ENCODE assay signal across 20 mouse cellular contexts in genomic region chr17:84573940-84574339, GRCm38 (mm10). TPM values are rescaled to one million over a fixed set of nuclear protein-coding genes. Genes with fewer than 3 reads are reported as not detected.
DNase-seq lines count a peak whose midpoint lies in the region; ATAC-seq and TF ChIP-seq lines count a peak whose summit lies in the region.
"Had no signal": no experiment of that assay in that cellular context is flagged by ENCODE, and none has a peak within 500 bp of the region (broad histone marks: within the 10 kb centered on the region; RNA-seq: fewer than 3 reads in every experiment).

No protein-coding gene starts in this region.

- no peaks in the 10 kb centered on the region for H3K27me3 ChIP-seq in kidney, embryonic 14.5 days (ENCODE audit: control insufficient read depth, insufficient read depth, low read length)
- H3K27me3 ChIP-seq in kidney, postnatal 0 days (ENCODE audit: insufficient read depth, low read length), result no peaks in the 10 kb centered on the region
- H3K27me3 ChIP-seq in stomach, embryonic 16.5 days (ENCODE audit: control insufficient read depth, insufficient read depth, low read length), result no peaks in the 10 kb centered on the region
- H3K27me3 ChIP-seq: forebrain, embryonic 15.5 days; hindbrain, embryonic 12.5 days; liver, embryonic 15.5 days; Patski had no signal

- H3K4me1 ChIP-seq in kidney, embryonic 14.5 days (ENCODE audit: control insufficient read depth, insufficient read depth, low read length), result peaks cover 5% of the 10 kb centered on the region
- peaks cover 8% of the 10 kb centered on the region for H3K4me1 ChIP-seq in kidney, postnatal 0 days (replicated peaks; ENCODE audit: insufficient read depth, low read length)
- peaks cover 8% of the 10 kb centered on the region; the same call in 1 of the 2 replicates for H3K4me1 ChIP-seq in stomach, embryonic 16.5 days (ENCODE audit: control insufficient read depth, insufficient read depth, low read length)
- H3K4me1 ChIP-seq: forebrain, embryonic 15.5 days; hindbrain, embryonic 12.5 days; liver, embryonic 15.5 days had no signal

- no peak for ATAC-seq in kidney, embryonic 14.5 days (ENCODE audit: low FRiP score, low TSS enrichment)
- ATAC-seq in kidney, postnatal 0 days (replicated peaks; ENCODE audit: low FRiP score, low read depth), result 0 out of 2 replicates have a peak, but pooled peaks have one; percentile 25
- no peak for ATAC-seq in stomach, embryonic 16.5 days (ENCODE audit: insufficient read depth, low FRiP score)
- no peak for ATAC-seq in cerebellum, adult (ENCODE audit: insufficient number of reproducible peaks, low FRiP score, low TSS enrichment)
- ATAC-seq: forebrain, embryonic 15.5 days; Patski had no signal

- H3K4me2 ChIP-seq in kidney, embryonic 14.5 days (replicated peaks; ENCODE audit: low read depth, low read length), result no peak overlapping the region
- no peak overlapping the region for H3K4me2 ChIP-seq in kidney, postnatal 0 days (ENCODE audit: low read length)
- no peak overlapping the region for H3K4me2 ChIP-seq in stomach, embryonic 16.5 days (ENCODE audit: low read depth, low read length)
- H3K4me2 ChIP-seq: forebrain, embryonic 15.5 days; hindbrain, embryonic 12.5 days; liver, embryonic 15.5 days had no signal

- no peak overlapping the region for H3K9ac ChIP-seq in kidney, embryonic 14.5 days (ENCODE audit: low read depth, low read length)
- no peak overlapping the region for H3K9ac ChIP-seq in kidney, postnatal 0 days (ENCODE audit: low read depth, low read length)
- H3K9ac ChIP-seq in stomach, embryonic 16.5 days (ENCODE audit: low read length), result no peak overlapping the region
- H3K9ac ChIP-seq: forebrain, embryonic 15.5 days; hindbrain, embryonic 12.5 days; liver, embryonic 15.5 days had no signal

- peaks cover 7% of the 10 kb centered on the region; the same call in 1 of the 2 replicates for H3K36me3 ChIP-seq in kidney, embryonic 14.5 days (ENCODE audit: control insufficient read depth, insufficient read depth, low read length)
- 0 out of 2 replicates have a peak, but pooled peaks cover 2% of the 10 kb centered on the region for H3K36me3 ChIP-seq in kidney, postnatal 0 days (ENCODE audit: insufficient read depth, low read length)
- no peaks in the 10 kb centered on the region for H3K36me3 ChIP-seq in stomach, embryonic 16.5 days (ENCODE audit: control insufficient read depth, insufficient read depth, low read length)
- H3K36me3 ChIP-seq: forebrain, embryonic 15.5 days; hindbrain, embryonic 12.5 days; liver, embryonic 15.5 days; midbrain, embryonic 10.5 days had no signal

- 49% methylated on average over 5 of the region's 5 CpGs for WGBS in kidney, embryonic 14.5 days
- WGBS in kidney, postnatal 0 days, result 54% methylated on average over 5 of the region's 5 CpGs
- 52% methylated on average over 5 of the region's 5 CpGs for WGBS in stomach, embryonic 16.5 days

- H3K27ac ChIP-seq in kidney, embryonic 14.5 days (ENCODE audit: low read depth, low read length), result no peak overlapping the region
- peak overlapping the region; percentile 27 for H3K27ac ChIP-seq in kidney, postnatal 0 days
- H3K27ac ChIP-seq in stomach, embryonic 16.5 days (ENCODE audit: low read length), result peak overlapping the region; percentile 73
- H3K27ac ChIP-seq: forebrain, embryonic 15.5 days; hindbrain, embryonic 12.5 days; liver, embryonic 15.5 days; macrophage; midbrain, embryonic 10.5 days had no signal

- H3K4me3 ChIP-seq in kidney, embryonic 14.5 days (ENCODE audit: low read length), result no peak overlapping the region
- no peak overlapping the region for H3K4me3 ChIP-seq in kidney, postnatal 0 days (replicated peaks; ENCODE audit: low read depth, low read length)
- H3K4me3 ChIP-seq in stomach, embryonic 16.5 days (replicated peaks; ENCODE audit: low read length), result no peak overlapping the region
- H3K4me3 ChIP-seq: forebrain, embryonic 15.5 days; hindbrain, embryonic 12.5 days; liver, embryonic 15.5 days; midbrain, embryonic 10.5 days had no signal

- TF ChIP-seq CTCF in kidney, postnatal 0 days (IDR thresholded peaks at IDR 0.05; ENCODE audit: low read depth), result no peak

- H3K9me3 ChIP-seq in kidney, embryonic 14.5 days (ENCODE audit: control insufficient read depth, low read length), result no peaks in the 10 kb centered on the region
- no peaks in the 10 kb centered on the region for H3K9me3 ChIP-seq in kidney, postnatal 0 days (replicated peaks; ENCODE audit: low read length)
- H3K9me3 ChIP-seq in stomach, embryonic 16.5 days (replicated peaks; ENCODE audit: control insufficient read depth, low read length), result no peaks in the 10 kb centered on the region
- H3K9me3 ChIP-seq: forebrain, embryonic 15.5 days; hindbrain, embryonic 12.5 days; liver, embryonic 15.5 days; midbrain, embryonic 10.5 days had no signal

- DNase-seq in kidney, adult 11 months, result peak; percentile 19
- DNase-seq in ZHBTc4 (ENCODE audit: low read depth, low spot score), result peak; percentile 74
- DNase-seq in kidney, postnatal 0 days (ENCODE audit: low spot score), result peak; percentile 47
- no peak for DNase-seq in retina, embryonic 14.5 days (ENCODE audit: low spot score)
- no peak for DNase-seq in cerebellum, postnatal 4 days (ENCODE audit: low spot score in 2 of 2)
- DNase-seq: cerebellum, adult 11-12 months; cerebellum, postnatal 25 days; gastrocnemius, postnatal 25 days; right cerebral cortex, adult 18-20 months; thymus, adult 18-20 months; thymus, postnatal 4 days had no signal

RNA-seq across cellular contexts. Expression of gene Dync2li1, which starts 52.4 kb away (rescaled TPM):
- 48.7 and 57.3 TPM in 2 replicates for polyA plus RNA-seq in kidney, embryonic 14.5 days (2014; fragmentation: Nextera tagmentation; extraction: Ambion mirVana)
- polyA plus RNA-seq in kidney, postnatal 0 days (2015; fragmentation: Nextera tagmentation; extraction: Ambion mirVana), result 59.9 and 61.2 TPM in 2 replicates
- polyA plus RNA-seq in stomach, embryonic 16.5 days (2015; fragmentation: Nextera tagmentation; extraction: Ambion mirVana), result 27.8 and 32.9 TPM in 2 replicates

Comparison
In these comparisons a context has a peak if more than half of its experiments do, and no peak if none do; other contexts are left out.
1. DNase-seq: peak in kidney, adult 11 months (single experiment), ZHBTc4 (single experiment) and kidney, postnatal 0 days (single experiment); none in retina, embryonic 14.5 days (single experiment) and cerebellum, postnatal 4 days (0 of 2).